In genomic region chr7:98729661-98730271, GRCm38 (mm10) we compare ENCODE assay signal across 7 mouse cellular contexts. TPM values are rescaled to one million over a fixed set of nuclear protein-coding genes. Genes with fewer than 3 reads are reported as not detected.
DNase-seq lines count a peak whose midpoint lies in the region; ATAC-seq and TF ChIP-seq lines count a peak whose summit lies in the region.

No protein-coding gene starts in this region.

- no peaks in the 10 kb centered on the region for H3K4me1 ChIP-seq in lung, postnatal 0 days (ENCODE audit: insufficient read depth, low read depth, low read length)
- H3K4me1 ChIP-seq in embryonic facial prominence, embryonic 12.5 days = peaks cover 27% of the 10 kb centered on the region
- peaks cover 3% of the 10 kb centered on the region; the same call in 1 of the 2 replicates for H3K4me1 ChIP-seq in intestine, embryonic 16.5 days (ENCODE audit: control insufficient read depth, insufficient read depth, low read length)
- peaks cover 12% of the 10 kb centered on the region for H3K4me1 ChIP-seq in neural tube, embryonic 15.5 days
- H3K4me1 ChIP-seq in thymus, adult 2 months (replicated peaks; ENCODE audit: control insufficient read depth, insufficient read depth, low read length) = no peaks in the 10 kb centered on the region

- H3K27me3 ChIP-seq in lung, postnatal 0 days (replicated peaks; ENCODE audit: insufficient read depth, low read length) = no peaks in the 10 kb centered on the region
- 0 out of 2 replicates have a peak, but pooled peaks cover 3% of the 10 kb centered on the region for H3K27me3 ChIP-seq in embryonic facial prominence, embryonic 12.5 days
- H3K27me3 ChIP-seq in intestine, embryonic 16.5 days (replicated peaks; ENCODE audit: control insufficient read depth, insufficient read depth, low read length) = peaks cover 5% of the 10 kb centered on the region; the same call in 1 of the 2 replicates
- no peaks in the 10 kb centered on the region; the same call in 1 of the 2 replicates for H3K27me3 ChIP-seq in neural tube, embryonic 15.5 days (replicated peaks)
- no peaks in the 10 kb centered on the region for H3K27me3 ChIP-seq in thymus, adult 2 months (ENCODE audit: control insufficient read depth, insufficient read depth, low read length)

- H3K4me2 ChIP-seq in lung, postnatal 0 days (replicated peaks; ENCODE audit: low read depth, low read length) = 0 out of 2 replicates have a peak overlapping the region, but pooled peaks have one; percentile 27
- H3K4me2 ChIP-seq in embryonic facial prominence, embryonic 12.5 days (replicated peaks) = peak overlapping the region; percentile 36
- H3K4me2 ChIP-seq in intestine, embryonic 16.5 days (ENCODE audit: low read depth, low read length) = peak overlapping the region; percentile 43
- H3K4me2 ChIP-seq in neural tube, embryonic 15.5 days = peak overlapping the region; percentile 46

- no peak for TF ChIP-seq EP300 in lung, postnatal 0 days (IDR thresholded peaks at IDR 0.05)

- H3K9me3 ChIP-seq in lung, postnatal 0 days (ENCODE audit: low read length) = no peaks in the 10 kb centered on the region
- H3K9me3 ChIP-seq in embryonic facial prominence, embryonic 12.5 days = no peaks in the 10 kb centered on the region
- H3K9me3 ChIP-seq in intestine, embryonic 16.5 days (ENCODE audit: control insufficient read depth, low read length) = no peaks in the 10 kb centered on the region
- no peaks in the 10 kb centered on the region for H3K9me3 ChIP-seq in neural tube, embryonic 15.5 days (replicated peaks)

- no peak overlapping the region for H3K27ac ChIP-seq in lung, postnatal 0 days (ENCODE audit: low read length)
- no peak overlapping the region for H3K27ac ChIP-seq in embryonic facial prominence, embryonic 12.5 days
- H3K27ac ChIP-seq in intestine, embryonic 16.5 days (ENCODE audit: low read length) = no peak overlapping the region
- no peak overlapping the region for H3K27ac ChIP-seq in neural tube, embryonic 15.5 days (replicated peaks)
- no peak overlapping the region for H3K27ac ChIP-seq in thymus, adult 2 months (ENCODE audit: control insufficient read depth, insufficient read depth, low read length)

- TF ChIP-seq POLR2A in thymus, adult 2 months (IDR thresholded peaks at IDR 0.05; ENCODE audit: control insufficient read depth, extremely low read depth, insufficient read depth, low read length, poor library complexity) = no peak

- no peak for TF ChIP-seq CTCF in lung, postnatal 0 days (IDR thresholded peaks at IDR 0.05)
- no peak for TF ChIP-seq CTCF in thymus, adult 2 months (IDR thresholded peaks at IDR 0.05; ENCODE audit: borderline replicate concordance, control insufficient read depth, extremely low read depth, insufficient read depth, low read length, poor library complexity)

- DNase-seq in lung, postnatal 0 days (ENCODE audit: low spot score) = no peak
- DNase-seq in lung, postnatal 10 days = no peak
- no peak for DNase-seq in thymus, adult 2 months

- H3K9ac ChIP-seq in lung, postnatal 0 days (replicated peaks; ENCODE audit: low read depth) = no peak overlapping the region
- H3K9ac ChIP-seq in embryonic facial prominence, embryonic 12.5 days = no peak overlapping the region
- H3K9ac ChIP-seq in intestine, embryonic 16.5 days (ENCODE audit: low read depth, low read length) = no peak overlapping the region
- H3K9ac ChIP-seq in neural tube, embryonic 15.5 days (replicated peaks) = 0 out of 2 replicates have a peak overlapping the region, but pooled peaks have one; percentile 17

- H3K4me3 ChIP-seq in lung, postnatal 0 days (ENCODE audit: low read depth, low read length) = no peak overlapping the region
- H3K4me3 ChIP-seq in embryonic facial prominence, embryonic 12.5 days = peak overlapping the region; percentile 12; the same call in 1 of the 2 replicates
- peak overlapping the region; percentile 9; the same call in 1 of the 2 replicates for H3K4me3 ChIP-seq in intestine, embryonic 16.5 days (ENCODE audit: low read length)
- 0 out of 2 replicates have a peak overlapping the region, but pooled peaks have one; percentile 18 for H3K4me3 ChIP-seq in neural tube, embryonic 15.5 days (replicated peaks)
- H3K4me3 ChIP-seq in thymus, adult 2 months (ENCODE audit: control insufficient read depth, insufficient read depth, low read length) = no peak overlapping the region

- WGBS in lung, postnatal 0 days = 31% methylated on average over 19 of the region's 19 CpGs
- WGBS in embryonic facial prominence, embryonic 12.5 days = 9% methylated on average over 19 of the region's 19 CpGs
- WGBS in intestine, embryonic 16.5 days = 22% methylated on average over 19 of the region's 19 CpGs
- whole genome bisulfite sequencing in neural tube, embryonic 15.5 days = 20% methylated on average over 19 of the region's 19 CpGs
- WGBS in thymus, adult 2 months = 39% methylated on average over 19 of the region's 19 CpGs

- no peaks in the 10 kb centered on the region for H3K36me3 ChIP-seq in lung, postnatal 0 days (ENCODE audit: insufficient read depth, low read length)
- no peaks in the 10 kb centered on the region for H3K36me3 ChIP-seq in embryonic facial prominence, embryonic 12.5 days
- H3K36me3 ChIP-seq in intestine, embryonic 16.5 days (ENCODE audit: control insufficient read depth, insufficient read depth, low read length) = no peaks in the 10 kb centered on the region
- no peaks in the 10 kb centered on the region for H3K36me3 ChIP-seq in neural tube, embryonic 15.5 days
- H3K36me3 ChIP-seq in thymus, adult 2 months (ENCODE audit: control insufficient read depth, insufficient read depth, low read length) = no peaks in the 10 kb centered on the region

- no peak for ATAC-seq in lung, postnatal 0 days
- ATAC-seq in embryonic facial prominence, embryonic 12.5 days (ENCODE audit: insufficient number of reproducible peaks, insufficient read depth, low FRiP score, low TSS enrichment) = no peak; the same call in 1 of the 2 replicates
- ATAC-seq in intestine, embryonic 16.5 days = no peak
- ATAC-seq in neural tube, embryonic 15.5 days (ENCODE audit: low FRiP score) = peak; percentile 59; the same call in 1 of the 2 replicates
- no peak for ATAC-seq in monocyte, adult 5-6 weeks (replicated peaks; ENCODE audit: insufficient number of reproducible peaks, low FRiP score, low TSS enrichment, poor library complexity, severe bottlenecking)

RNA-seq across cellular contexts. Expression of gene Thap12, which starts 26.9 kb away (rescaled TPM):
- polyA plus RNA-seq in lung, postnatal 0 days (2015; fragmentation: Nextera tagmentation; extraction: Ambion mirVana) = 31.8 and 34.2 TPM in 2 replicates
- 77.9 and 89.2 TPM in 2 replicates for polyA plus RNA-seq in embryonic facial prominence, embryonic 12.5 days (2016; fragmentation: Nextera tagmentation; extraction: Ambion mirVana)
- polyA plus RNA-seq in intestine, embryonic 16.5 days (2015; fragmentation: Nextera tagmentation; extraction: Ambion mirVana) = 28.6 and 28.8 TPM in 2 replicates
- 43.1 and 45.3 TPM in 2 replicates for polyA plus RNA-seq in neural tube, embryonic 15.5 days (2015; fragmentation: Nextera tagmentation; extraction: Ambion mirVana)
- polyA plus RNA-seq in thymus, adult 2 months (2012; rRNA removed) = 10.7 and 11.8 TPM in 2 replicates
- total RNA-seq in monocyte, adult 5-6 weeks (2017) = 32.9 to 43.6 TPM (median 40.7 TPM) in 3 replicates

Comparison
In these comparisons a context has a peak if more than half of its experiments do, and no peak if none do; other contexts are left out.
1. H3K4me3 ChIP-seq: peak in embryonic facial prominence, embryonic 12.5 days (single experiment), intestine, embryonic 16.5 days (single experiment) and neural tube, embryonic 15.5 days (single experiment); none in lung, postnatal 0 days (single experiment) and thymus, adult 2 months (single experiment).
2. Peak in every context shown above with its lines, with median percentiles within 50 percentile points of each other: H3K4me2 ChIP-seq.